Mouse (Mus musculus) CH12.LX (cell line): Measurements from ENCODE around the gene Limk2. TPM values are rescaled to one million over a fixed set of nuclear protein-coding genes. Genes with fewer than 3 reads are reported as not detected.

Experiments used
- DNase-seq: peaks from one replicate; pipeline ENCODE4 v3.0.0-alpha.2; 2013; ENCODE audit errors: extremely low read depth
- H3K27ac ChIP-seq: 2 replicates; pipeline ENCODE4 v1.5.1; 2012; ENCODE audit warnings: low read depth, mild to moderate bottlenecking, control low read depth, moderate library complexity; ENCODE audit not compliant: insufficient read depth
- H3K27me3 ChIP-seq: replicated peaks from 2 replicates; pipeline ENCODE3; 2012; ENCODE audit warnings: inconsistent platforms
- H3K36me3 ChIP-seq, 2 experiments: replicated peaks in 1 of 2; 2 replicates each; pipeline versions ENCODE3 to v1.6.1; 2012; ENCODE audit warnings: inconsistent platforms in 1 of 2, low read length in 1 of 2, mild to moderate bottlenecking in 1 of 2, mixed read lengths in 1 of 2, moderate library complexity in 1 of 2; ENCODE audit not compliant: control insufficient read depth in 1 of 2, insufficient read depth in 1 of 2
- H3K4me1 ChIP-seq, 2 experiments: 2 replicates each; pipeline ENCODE4 v1.6.1; 2012; ENCODE audit warnings: inconsistent platforms in 1 of 2, moderate library complexity in 1 of 2; ENCODE audit not compliant: insufficient read depth in 2 of 2, control insufficient read depth in 1 of 2
- H3K4me2 ChIP-seq: 2 replicates; pipeline ENCODE4 v1.6.1; 2012; ENCODE audit warnings: low read depth, mild to moderate bottlenecking, control low read depth; ENCODE audit not compliant: poor library complexity, insufficient read depth, severe bottlenecking
- H3K4me3 ChIP-seq, 3 experiments: fragments of 150-350 bp in 1 of 3; sonication (generic) in 1 of 3; replicated peaks in 1 of 3; 2 replicates each; pipeline versions ENCODE3 to v1.5.1; 2011 to 2012; ENCODE audit warnings: low read depth in 2 of 3, low read length in 2 of 3, mild to moderate bottlenecking in 2 of 3, moderate library complexity in 2 of 3, control low read depth in 1 of 3, improper control_type of control experiment in 1 of 3, inconsistent platforms in 1 of 3, mixed read lengths in 1 of 3; ENCODE audit not compliant: poor library complexity in 1 of 3
- H3K79me2 ChIP-seq: replicated peaks from 2 replicates; pipeline ENCODE4 v1.6.1; 2012; ENCODE audit warnings: mild to moderate bottlenecking, moderate library complexity; ENCODE audit not compliant: control insufficient read depth, poor library complexity, insufficient read depth, severe bottlenecking; ENCODE audit errors: extremely low read depth
- H3K9ac ChIP-seq: 2 replicates; pipeline ENCODE4 v1.6.1; 2012; ENCODE audit warnings: low read depth, mild to moderate bottlenecking, control low read depth, moderate library complexity; ENCODE audit not compliant: insufficient read depth
- H3K9me3 ChIP-seq: replicated peaks from 2 replicates; pipeline ENCODE3; 2012; ENCODE audit warnings: low read length, inconsistent platforms, mixed read lengths
- BHLHE40 ChIP-seq: IDR thresholded peaks from 2 replicates; pipeline ENCODE4 v1.6.1; 2011; ENCODE audit warnings: mild to moderate bottlenecking, low read depth, low read length, improper control_type of control experiment
- CHD1 ChIP-seq: IDR thresholded peaks from 2 replicates; pipeline ENCODE4 v1.6.1; 2012; ENCODE audit warnings: low read depth, low read length, improper control_type of control experiment, inconsistent platforms
- CTCF ChIP-seq, 2 experiments: IDR thresholded peaks in 1 of 2; conservative IDR thresholded peaks in 1 of 2; 2 replicates each; pipeline ENCODE4 v1.5.1; 2011 to 2012; ENCODE audit warnings: low read depth in 2 of 2, low read length in 2 of 2, improper control_type of control experiment in 1 of 2, inconsistent platforms in 1 of 2, mild to moderate bottlenecking in 1 of 2, moderate library complexity in 1 of 2
- E2F4 ChIP-seq: IDR thresholded peaks from 2 replicates; pipeline ENCODE4 v1.6.1; 2011; ENCODE audit warnings: low read depth, low read length, improper control_type of control experiment; ENCODE audit not compliant: insufficient replicate concordance
- ETS1 ChIP-seq: conservative IDR thresholded peaks from 2 replicates; pipeline ENCODE4 v1.6.1; 2012; ENCODE audit warnings: low read depth, mild to moderate bottlenecking, inconsistent platforms, low read length, improper control_type of control experiment, moderate library complexity
- JUN ChIP-seq: IDR thresholded peaks from 2 replicates; pipeline ENCODE4 v1.6.1; 2011; ENCODE audit warnings: low read depth, mild to moderate bottlenecking, low read length, improper control_type of control experiment, moderate library complexity; ENCODE audit not compliant: insufficient read depth
- MAX ChIP-seq: IDR thresholded peaks from 2 replicates; pipeline ENCODE4 v1.6.1; 2011; ENCODE audit warnings: low read length, improper control_type of control experiment
- MEF2A ChIP-seq: IDR thresholded peaks from 2 replicates; pipeline ENCODE4 v1.6.1; 2014; ENCODE audit warnings: low read depth, mild to moderate bottlenecking, inconsistent platforms, low read length, improper control_type of control experiment, borderline replicate concordance
- NRF1 ChIP-seq: IDR thresholded peaks from 2 replicates; pipeline ENCODE4 v1.6.1; 2014; ENCODE audit warnings: low read depth, mild to moderate bottlenecking, inconsistent platforms, low read length, improper control_type of control experiment, moderate library complexity
- PAX5 ChIP-seq: IDR thresholded peaks from 2 replicates; pipeline ENCODE4 v1.6.1; 2012; ENCODE audit warnings: low read length, inconsistent platforms, mixed read lengths
- POLR2A ChIP-seq: IDR thresholded peaks from 2 replicates; pipeline ENCODE4 v1.6.1; 2011; ENCODE audit warnings: low read depth, mild to moderate bottlenecking, improper control_type of control experiment, low read length
- POLR2AphosphoS2 ChIP-seq: IDR thresholded peaks from 2 replicates; pipeline ENCODE4 v1.6.1; 2011; ENCODE audit warnings: low read depth, low read length, improper control_type of control experiment
- RAD21 ChIP-seq: IDR thresholded peaks from 2 replicates; pipeline ENCODE4 v1.6.1; 2011; ENCODE audit warnings: low read depth, mild to moderate bottlenecking, low read length, improper control_type of control experiment, moderate library complexity
- SMC3 ChIP-seq: IDR thresholded peaks from 2 replicates; pipeline ENCODE4 v1.6.1; 2011; ENCODE audit warnings: low read depth, low read length, improper control_type of control experiment
- UBTF ChIP-seq: IDR thresholded peaks from 2 replicates; pipeline ENCODE4 v1.6.1; 2012; ENCODE audit warnings: low read depth, mild to moderate bottlenecking, inconsistent platforms, low read length, improper control_type of control experiment, moderate library complexity
- USF1 ChIP-seq: IDR thresholded peaks from 2 replicates; pipeline ENCODE4 v1.6.1; 2014; ENCODE audit warnings: low read depth, mild to moderate bottlenecking, inconsistent platforms, low read length, improper control_type of control experiment
- USF2 ChIP-seq: conservative IDR thresholded peaks from 2 replicates; pipeline ENCODE4 v1.6.1; 2011; ENCODE audit warnings: low read depth, low read length, improper control_type of control experiment
- ZKSCAN1 ChIP-seq: IDR thresholded peaks from 2 replicates; pipeline ENCODE4 v1.6.1; 2012; ENCODE audit warnings: low read depth, inconsistent platforms, low read length, improper control_type of control experiment, borderline replicate concordance
- dilution Hi-C: fragments of 300-500 bp; cut with MboI; formaldehyde crosslinking; loops from 2 replicates; pipeline ENCODE4 v1.14.3; 2020; ENCODE audit warnings: low sequenced_read_pairs; ENCODE audit not compliant: extremely low pct_unique_long_range_greater_than_20kb, extremely low pct_ligation_motif_present
- in situ Hi-C: fragments of 300-500 bp; cut with MboI; formaldehyde crosslinking; loops from 3 replicates; pipeline ENCODE4 v1.14.3; 2019; ENCODE audit warnings: low sequenced_read_pairs, low pct_ligation_motif_present, low pct_unique_long_range_greater_than_20kb, mixed read lengths
- polyA plus RNA-seq: library from polyadenylated mRNA; unstranded; fragments of >175 nt; gene quantifications from 2 replicates; pipeline ENCODE4 v1.2.1, GENCODE M21; 2012; ENCODE audit warnings: low read depth; ENCODE audit not compliant: insufficient read length
- total RNA-seq, 2 experiments: library from RNA; depleted of rRNA; stranded (reverse); fragments of 300-350 nt in 1 of 2; fragments of >200 nt in 1 of 2; gene quantifications; 2 replicates each; pipeline ENCODE4 v1.2.3; 2012 to 2014

Gene Limk2
- total and polyA plus RNA-seq, 3 experiments: 41.5 to 64.0 (median 46.1) TPM

GRCm38 (mm10) chr11:3352990-3353585 lies 55.9 kb downstream of the Limk2 start:
- H3K79me2 ChIP-seq: no peaks in the 10 kb centered on the region
- DNase-seq: no peak
- peaks cover 0 to 27% of the 10 kb centered on the region in 2 experiments; a peak in 2 of 4 replicates for H3K4me1 ChIP-seq
- TF ChIP-seq CTCF (conservative IDR thresholded peaks at IDR 0.05 in 1 of 2, IDR thresholded peaks at IDR 0.05 in 1 of 2; ENCODE audit: low read depth in 2 of 2, low read length in 2 of 2) (peak in 1 of 2 experiments; percentile 37; a peak in 2 of 4 replicates), SMC3 (peak; percentile 13; the same call in 1 of the 2 replicates), USF1 (no peak), RAD21 (peak; percentile 20)
- no peaks in the 10 kb centered on the region for H3K27me3 ChIP-seq
- in situ Hi-C loops: no loop called here
- H3K36me3 ChIP-seq: peaks cover 68 to 86% of the 10 kb centered on the region in 2 experiments
- no peak overlapping the region for H3K27ac ChIP-seq
- peaks cover 3% of the 10 kb centered on the region for H3K9me3 ChIP-seq
- dilution Hi-C loops: no loop called here
- no peak overlapping the region for H3K4me2 ChIP-seq
- no peak overlapping the region for H3K4me3 ChIP-seq
- no peak overlapping the region for H3K9ac ChIP-seq

GRCm38 (mm10) chr11:3352131-3352530 lies 56.9 kb downstream of the Limk2 start:
- Histone ChIP-seq H3K27ac (no peak overlapping the region), H3K36me3 (peaks cover 64 to 88% of the 10 kb centered on the region in 2 experiments), H3K9me3 (peaks cover 3% of the 10 kb centered on the region), H3K27me3 (no peaks in the 10 kb centered on the region), H3K4me2 (no peak overlapping the region), H3K9ac (no peak overlapping the region), H3K79me2 (no peaks in the 10 kb centered on the region), H3K4me1 (peaks cover 0 to 36% of the 10 kb centered on the region in 2 experiments; a peak in 2 of 4 replicates), H3K4me3 (no peak overlapping the region)
- dilution Hi-C loops: no loop called here
- no peak for DNase-seq
- TF ChIP-seq MAX: no peak
- no peak for TF ChIP-seq JUN
- TF ChIP-seq NRF1: no peak
- no peak for TF ChIP-seq MEF2A
- no peak for TF ChIP-seq PAX5
- TF ChIP-seq POLR2AphosphoS2: no peak
- no peak for TF ChIP-seq E2F4
- no peak for TF ChIP-seq BHLHE40
- no peak for TF ChIP-seq UBTF
- TF ChIP-seq POLR2A: no peak
- no peak for TF ChIP-seq USF2
- no peak for TF ChIP-seq ZKSCAN1
- TF ChIP-seq CHD1: no peak
- no peak for TF ChIP-seq RAD21
- TF ChIP-seq ETS1: no peak
- in situ Hi-C loops: no loop called here
